Mouse (Mus musculus) mesoderm, embryonic 11.5 days (tissue): ENCODE results near the gene Mrap2.
"Not testable (repeated sequence)": the region's sequence is repeated elsewhere in the genome, so short reads cannot be mapped to it uniquely, and the experiment has no call there.

Source experiments
- DNase-seq: peaks from one replicate; pipeline ENCODE4 v3.0.0-alpha.2; 2012; ENCODE audit warnings: low read depth, low spot score

Gene Mrap2

DNA sequence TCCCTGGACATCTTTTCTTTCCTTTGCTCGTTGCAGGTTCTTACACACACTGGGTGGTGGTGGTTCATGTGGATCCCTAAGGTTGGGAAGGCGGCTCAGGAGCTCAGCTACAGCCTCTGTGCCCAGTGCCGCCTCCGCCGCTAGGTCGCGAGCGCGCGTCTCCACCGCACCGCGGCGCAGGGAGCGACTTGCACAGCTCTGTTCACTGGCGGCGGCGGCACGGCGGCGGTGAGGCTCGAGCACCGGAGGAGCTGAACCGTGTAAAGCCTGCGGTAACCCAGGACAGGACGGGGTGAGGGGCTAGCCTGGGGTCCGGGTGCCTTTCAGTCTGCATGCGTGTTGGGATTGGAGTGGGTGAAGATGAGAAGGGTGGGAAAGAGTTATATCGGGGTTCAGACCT, at the start of gene Mrap2:
Mrap2 (plus strand) TSS at position 201 of the 400 bp plus-strand sequence.
- peak; percentile 63 for DNase-seq

DNA sequence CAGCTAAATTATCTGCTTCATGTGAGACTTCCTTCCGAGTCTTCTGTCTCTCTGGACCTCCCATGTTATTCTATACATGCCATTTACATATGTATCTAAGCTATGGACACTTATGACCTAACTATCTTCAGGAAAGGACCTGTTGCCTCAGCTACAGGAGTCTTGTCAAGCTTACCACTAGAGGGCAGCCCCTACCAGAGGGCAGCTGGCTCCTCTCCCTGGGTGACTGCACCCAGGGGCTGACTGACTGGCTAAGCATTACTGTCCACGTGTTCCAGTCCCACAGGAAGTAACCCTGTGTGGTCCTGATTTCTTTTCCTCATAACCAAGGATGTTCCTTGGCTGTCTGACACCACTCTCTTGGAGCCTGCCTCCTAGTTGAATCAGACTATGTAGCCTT, 46.1 kb upstream of the Mrap2 start:
- no peak for DNase-seq

DNA sequence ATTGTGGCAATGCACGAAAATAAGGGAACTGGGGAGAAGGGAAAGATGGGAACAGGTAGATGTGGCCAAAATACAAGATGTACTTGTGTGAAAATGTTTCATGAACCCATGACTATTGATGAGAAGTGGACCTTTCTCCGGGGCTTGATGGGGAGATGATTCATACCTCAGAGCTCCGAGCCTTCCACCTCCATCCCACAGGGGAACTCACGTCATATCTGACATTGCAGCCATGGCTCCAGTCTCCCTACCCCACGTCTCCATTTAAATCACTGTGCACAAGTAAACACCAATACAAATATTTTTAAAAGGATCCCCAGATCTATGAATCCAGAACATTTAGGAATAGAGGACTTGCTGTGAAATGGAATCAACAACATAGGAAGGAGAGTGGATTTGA, 29.1 kb upstream of the Mrap2 start:
- no peak for DNase-seq

DNA sequence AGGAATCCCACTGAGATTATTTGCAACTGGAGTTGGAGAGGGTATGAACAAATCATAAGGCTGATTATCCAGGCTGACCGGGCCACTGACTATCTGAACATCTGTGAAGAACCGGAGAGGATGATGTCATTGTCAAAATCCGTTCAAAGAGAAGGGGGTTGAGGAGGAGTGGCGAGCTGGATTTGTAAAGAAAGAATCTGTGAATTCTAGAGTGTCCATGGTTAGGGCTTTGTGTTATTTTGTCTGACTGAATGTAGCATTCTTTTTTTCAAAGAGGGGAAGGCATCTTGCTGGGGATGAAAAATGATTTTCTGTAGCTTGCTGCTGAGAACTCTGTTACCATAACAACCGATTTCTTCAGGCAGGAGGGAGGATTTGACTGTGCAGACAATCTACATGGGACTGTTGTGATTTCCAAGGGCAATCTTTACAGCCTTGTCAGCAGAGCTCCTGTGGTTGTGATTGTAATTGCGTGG, 28.6 kb upstream of the Mrap2 start:
- DNase-seq, result peak; percentile 18

DNA sequence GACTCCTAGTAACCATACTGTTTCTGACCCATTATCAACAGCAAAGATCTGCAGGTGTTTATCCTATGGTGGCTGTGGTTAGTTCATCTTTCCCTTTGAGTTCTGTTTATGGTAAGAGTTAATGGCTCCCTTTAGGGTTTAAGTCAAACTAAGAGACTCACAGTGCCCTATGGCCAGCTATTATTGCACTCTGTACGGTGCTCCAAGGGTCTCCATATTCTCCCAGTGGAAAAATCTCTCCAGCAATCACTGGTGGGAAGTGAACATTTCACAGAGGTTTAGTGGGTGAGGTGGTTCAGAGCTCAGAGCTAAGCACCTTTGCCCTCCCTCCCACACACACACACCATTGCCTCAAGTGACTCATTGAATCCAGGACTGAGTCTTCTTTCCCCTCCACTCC, 28.1 kb upstream of the Mrap2 start:
- DNase-seq, result no peak

DNA sequence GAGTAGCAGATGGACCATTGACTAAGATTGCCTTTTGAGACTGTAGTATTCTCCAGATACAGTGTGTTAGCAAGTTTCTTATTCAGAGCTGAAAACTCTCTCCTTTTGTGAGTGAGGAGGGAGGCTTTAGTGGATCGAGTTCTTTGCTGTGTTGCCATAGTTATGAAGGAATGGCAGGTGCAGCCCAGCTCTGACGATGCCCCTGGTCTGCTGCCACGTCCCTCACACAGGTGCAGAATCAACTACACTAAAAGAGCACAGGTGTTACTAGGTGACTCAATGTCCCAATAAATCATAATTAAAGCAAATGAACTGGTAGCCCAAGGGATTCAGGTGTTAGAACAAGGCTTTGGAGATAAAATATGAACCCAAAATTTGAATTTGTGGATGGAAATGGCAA, 25.1 kb upstream of the Mrap2 start:
- DNase-seq, result no peak

DNA sequence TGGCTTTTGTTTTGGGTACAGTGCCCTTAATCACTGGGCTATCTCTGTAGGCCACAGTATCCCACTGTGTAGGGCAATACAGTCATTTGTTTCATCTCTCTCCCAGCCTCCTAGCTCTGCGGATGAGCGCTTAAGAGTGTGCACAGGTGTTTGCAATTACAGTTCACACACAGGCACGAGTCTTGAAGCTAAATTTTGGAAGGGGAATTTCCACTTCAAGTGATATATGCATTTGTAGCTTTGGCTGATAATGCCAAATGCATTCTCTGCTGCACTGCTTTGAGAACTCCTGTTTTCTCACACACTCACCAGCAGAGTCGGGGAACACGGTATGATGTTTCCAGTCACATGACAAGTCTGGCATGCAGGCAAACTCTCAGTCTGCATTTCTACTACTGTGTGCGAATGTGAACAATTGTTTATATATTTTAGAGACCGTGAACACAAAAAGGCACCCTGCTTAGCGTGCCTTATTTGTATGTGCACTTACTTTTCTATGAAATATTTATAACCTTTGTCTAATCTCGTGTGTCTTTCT, 22.1 kb upstream of the Mrap2 start:
- DNase-seq, result no peak

DNA sequence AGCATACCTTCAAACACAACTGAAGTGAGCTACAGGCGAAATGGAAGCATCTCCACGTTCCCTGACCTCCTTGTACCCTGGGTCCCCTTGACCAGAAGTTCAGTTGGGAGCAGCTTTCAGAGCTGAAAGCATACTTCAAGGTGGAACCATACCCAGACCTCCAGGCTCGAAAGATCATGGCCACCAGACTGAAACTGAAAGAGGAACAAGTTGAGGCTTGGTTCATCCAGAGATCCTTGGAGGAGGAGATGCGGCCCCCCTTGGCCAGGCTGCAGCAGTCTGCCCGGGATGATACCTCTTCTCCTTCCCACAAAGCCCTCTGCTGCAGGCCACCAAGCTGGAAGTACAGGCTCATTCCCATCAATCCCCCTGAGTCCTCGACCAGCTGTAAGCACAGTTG, 17.1 kb upstream of the Mrap2 start:
- not testable (repeated sequence) for DNase-seq

DNA sequence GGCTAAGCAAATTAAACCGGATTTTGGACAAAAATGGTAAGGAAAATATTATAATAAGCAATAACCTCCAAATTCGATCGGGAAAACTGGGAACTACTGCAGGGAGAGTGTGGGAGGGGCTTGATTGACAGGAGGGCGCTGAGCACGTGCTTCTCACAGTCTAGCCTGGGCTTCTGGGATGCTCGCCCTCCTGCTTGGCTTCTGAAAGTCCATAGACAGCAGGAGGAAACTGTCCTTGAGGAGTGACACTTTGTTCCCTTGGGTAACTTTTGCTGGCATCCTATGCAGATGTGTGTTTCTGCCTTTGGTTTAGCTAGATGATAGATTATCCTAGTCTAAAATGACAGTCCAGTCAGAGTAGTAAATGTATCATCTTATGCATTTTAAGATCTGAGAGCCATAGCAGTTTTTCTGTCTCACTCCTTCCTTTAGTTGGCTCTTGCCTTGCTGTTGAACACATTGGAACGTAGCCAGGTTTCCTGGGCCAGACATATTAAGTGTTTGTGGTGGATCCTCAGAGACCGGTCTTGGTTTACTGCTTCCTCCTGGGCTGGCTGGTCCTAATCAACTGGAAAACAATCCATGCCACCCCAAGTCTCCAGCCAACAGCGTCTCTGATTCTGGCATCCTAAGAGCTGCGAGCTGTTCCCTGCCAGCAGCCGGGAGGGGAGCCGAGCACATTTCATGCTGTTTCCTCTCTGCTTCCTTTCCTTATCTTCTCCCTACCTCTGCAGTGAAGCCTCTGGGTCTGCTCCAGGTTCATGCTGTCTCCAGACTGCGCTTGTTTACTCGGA, 8.1 kb upstream of the Mrap2 start:
- no peak for DNase-seq

DNA sequence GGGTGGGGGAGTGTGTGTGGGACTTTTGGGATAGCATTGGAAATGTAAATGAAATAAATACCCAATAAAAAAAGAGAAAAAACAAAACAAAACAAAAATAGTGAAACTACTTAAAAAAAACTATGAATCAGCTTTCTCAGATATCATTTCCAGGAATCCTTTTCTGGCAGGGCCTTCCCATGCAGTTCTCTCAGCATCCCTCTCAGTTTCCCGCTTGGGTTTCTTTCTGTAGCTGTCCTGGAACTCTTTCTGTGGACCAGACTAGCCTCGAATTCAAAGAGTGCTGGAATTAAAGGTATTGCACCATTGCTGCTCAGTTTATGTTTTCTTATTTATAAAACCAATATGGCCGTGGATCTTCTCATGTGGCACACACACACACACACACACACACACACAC, 1.0 kb upstream of the Mrap2 start:
- DNase-seq, result no peak

DNA sequence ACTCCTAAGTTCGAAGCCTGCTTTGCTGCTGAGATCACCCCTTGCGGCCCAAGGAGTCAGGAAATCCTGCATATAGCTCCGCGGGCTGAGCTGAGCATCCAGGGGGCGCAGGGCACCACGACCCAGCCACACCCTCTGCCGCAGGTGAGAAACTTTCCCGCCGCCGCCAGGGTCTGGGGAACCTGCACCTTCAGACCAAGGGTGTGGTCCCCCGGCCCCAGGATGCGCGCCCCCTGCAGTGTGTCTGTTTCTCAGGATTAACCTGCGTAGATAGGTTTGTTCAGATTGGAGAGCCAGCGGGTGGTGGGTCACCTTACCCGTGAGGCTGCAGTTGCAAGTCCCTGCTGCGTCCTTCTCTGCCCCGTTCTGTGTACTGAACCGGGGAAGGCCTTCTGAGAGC, 426 bp downstream of the Mrap2 start:
- DNase-seq, result no peak

DNA sequence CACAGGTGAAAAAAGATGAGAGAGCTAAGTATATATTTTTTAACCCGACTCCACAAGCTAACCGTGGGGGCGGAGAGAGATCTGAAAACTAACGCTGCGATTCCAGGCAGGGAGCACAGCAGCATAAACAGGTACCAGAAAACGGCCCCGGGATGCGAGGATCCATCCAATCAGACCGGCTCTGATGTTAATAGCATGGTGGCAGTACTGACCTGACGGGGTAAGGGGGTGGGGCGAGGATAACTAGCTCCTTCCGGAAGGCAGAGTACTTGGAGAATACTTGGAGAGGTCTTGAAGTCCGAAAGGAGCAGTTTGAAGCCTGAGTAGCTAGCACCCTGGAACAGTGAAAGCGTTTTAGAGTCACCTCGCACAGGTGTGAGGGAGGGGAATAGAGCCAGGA, 1.1 kb downstream of the Mrap2 start:
- no peak for DNase-seq

DNA sequence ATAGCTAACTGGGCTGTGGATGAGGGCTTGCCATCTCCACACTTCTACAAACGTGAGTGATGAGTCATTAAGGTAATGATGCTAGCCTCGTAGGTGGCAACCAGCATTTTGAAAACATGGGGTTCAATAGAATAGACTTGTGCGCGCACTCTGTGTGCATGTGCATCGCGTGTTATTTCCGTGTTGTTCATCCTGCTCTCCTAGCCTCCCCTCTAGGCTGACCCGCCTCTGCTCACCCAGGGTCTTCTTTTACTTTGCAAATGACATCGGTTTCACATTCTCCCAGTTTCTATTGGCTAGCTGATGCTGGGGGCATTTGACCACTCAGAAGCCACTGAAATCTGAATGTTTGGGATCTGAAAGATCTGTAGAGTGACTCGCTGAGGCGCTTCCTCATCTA, 1.6 kb downstream of the Mrap2 start:
- no peak for DNase-seq

DNA sequence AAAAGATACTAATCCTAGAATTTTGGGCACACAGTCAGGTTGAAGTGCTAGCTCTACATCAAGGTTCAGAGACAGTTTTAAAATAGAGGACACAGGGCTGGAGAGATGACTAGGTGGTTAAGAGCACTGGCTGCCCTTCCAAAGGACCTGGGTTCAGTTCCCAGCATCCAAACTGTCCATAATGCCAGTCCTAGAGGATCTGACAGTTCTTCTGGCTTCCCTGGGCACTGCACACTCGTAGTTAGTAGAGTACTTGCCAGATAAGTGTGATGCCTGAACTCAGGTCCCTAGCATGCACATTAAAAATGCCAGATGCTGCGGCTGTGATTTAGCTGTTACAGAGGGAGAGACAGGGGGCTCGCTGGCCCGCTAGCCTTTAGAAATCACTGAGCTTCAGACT, 2.3 kb downstream of the Mrap2 start:
- DNase-seq, result no peak

DNA sequence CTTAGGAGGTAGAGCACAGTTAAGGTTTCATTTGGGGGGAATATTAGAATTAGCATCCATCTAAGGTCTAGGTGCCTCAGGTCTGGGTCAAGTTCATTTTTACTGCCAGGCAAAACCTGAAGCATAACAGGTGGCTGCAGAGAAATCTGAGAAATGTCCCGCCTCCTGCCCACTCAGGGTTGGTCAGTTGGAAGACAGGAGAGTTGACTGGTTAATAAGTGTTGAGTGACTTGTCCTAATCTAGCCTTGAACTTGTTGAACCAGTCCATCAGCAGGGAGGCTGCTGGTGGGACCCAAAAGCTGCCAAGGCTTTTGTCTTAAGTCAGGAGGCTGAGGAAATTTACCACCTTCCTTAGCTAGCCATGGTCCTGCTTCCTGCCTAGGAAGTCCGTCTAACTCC, 3.8 kb downstream of the Mrap2 start:
- no peak for DNase-seq

DNA sequence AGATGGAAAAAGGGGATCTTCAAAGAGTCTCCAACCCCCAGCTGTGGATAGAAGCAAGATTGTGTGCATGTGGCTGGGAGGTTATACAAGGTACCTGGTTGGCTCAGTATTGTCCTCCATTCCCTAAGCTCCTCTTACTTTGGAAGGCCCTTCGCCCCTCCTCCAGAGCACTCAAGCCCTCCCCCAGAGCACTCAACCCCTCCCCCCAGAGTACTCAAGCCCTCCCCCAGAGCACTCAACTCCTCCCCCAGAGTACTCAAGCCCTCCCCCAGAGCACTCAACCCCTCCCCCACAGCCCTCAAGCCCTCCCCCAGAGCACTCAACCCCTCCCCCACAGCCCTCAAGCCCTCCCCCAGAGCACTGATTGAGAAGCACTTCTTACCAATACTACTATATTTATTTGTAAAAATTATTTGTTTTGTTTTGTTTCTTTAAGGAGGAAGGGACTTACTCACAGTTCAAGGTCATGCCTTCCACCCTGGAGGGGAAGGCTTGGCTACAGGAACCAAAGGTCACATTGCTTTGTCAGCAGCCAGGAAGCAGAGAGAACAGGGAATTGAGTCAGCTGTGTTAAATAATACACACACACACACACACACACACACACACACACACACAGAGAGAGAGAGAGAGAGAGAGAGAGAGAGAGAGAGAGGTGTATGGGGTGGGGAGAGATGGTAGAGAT, 8.7 kb downstream of the Mrap2 start:
- DNase-seq, result no peak

DNA sequence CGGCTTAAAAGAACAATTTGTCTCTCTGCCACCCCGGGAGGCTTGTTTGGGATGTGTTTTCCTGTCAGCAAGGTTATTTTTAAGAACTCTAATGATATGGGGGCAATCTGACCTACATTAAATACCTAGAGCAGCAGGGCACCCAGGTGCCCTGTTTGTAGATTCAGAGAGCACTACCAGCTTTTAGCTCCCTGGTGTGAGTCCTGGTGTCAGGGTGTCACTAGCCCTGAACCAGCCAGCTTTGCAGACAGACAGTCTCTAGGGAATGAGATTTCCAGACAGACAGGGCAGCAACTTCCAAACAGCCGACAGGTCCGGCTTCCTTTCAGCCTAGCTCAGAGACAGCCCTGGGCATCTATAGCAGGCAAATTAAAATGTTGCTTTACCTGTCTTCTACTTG, 18.5 kb downstream of the Mrap2 start:
- DNase-seq, result no peak

DNA sequence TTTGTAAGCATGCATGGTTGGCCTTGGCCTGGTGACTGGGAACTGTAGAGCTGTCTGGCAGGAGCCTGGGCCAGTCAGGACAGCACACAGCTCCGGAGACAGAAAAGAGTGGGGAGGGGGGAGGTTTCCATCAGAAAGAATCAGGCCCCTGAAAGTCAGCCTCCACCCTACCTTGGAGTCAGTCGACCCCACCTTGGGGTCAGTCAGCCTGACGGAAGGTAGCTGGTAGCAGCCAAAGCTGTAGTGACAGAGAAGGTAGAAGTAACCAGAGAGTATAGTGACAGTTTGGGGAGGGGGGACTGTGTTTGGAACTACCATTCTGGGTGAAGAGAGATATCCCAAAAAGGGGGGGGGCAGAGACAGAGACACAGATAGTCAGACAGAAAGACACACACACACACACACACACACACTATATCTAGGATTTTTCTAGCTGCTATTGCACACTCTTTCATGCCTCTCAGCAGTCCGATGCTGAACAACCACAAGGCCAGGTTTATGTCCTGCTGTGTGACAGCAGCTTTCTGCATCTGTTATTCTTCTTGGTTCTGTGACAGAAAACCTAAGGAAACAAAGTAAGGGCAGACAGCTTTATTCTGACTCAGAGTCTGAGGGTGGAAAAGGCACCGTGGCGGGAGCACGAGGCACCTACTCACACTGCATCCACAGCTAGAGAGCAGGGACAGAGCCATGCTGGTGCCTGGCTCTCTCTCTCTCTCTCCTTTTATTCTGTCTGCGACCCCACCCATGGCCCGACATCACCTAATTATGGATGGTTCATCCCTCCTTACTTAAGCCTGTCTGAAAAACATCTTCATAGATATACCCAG, 23.1 kb downstream of the Mrap2 start:
- no peak for DNase-seq

DNA sequence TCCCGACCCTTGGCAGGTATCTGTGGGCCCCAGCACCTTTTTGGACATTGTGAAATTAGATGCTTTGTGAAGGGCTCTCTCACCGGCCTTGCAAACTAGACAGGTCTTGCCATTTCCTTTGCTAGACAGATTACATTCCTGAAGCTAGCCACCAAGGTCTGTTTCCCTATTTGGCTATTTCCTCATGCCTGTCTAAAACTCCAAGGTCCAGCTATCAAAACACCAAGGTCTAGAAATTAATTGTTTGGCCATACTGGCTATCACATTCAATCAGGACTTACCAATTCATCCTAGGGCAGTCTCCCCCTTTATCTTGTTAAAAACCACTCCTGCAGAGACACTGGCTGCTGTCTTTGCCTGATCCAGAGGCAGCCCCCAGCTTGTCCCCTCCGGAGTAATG, 23.9 kb downstream of the Mrap2 start:
- no peak for DNase-seq

DNA sequence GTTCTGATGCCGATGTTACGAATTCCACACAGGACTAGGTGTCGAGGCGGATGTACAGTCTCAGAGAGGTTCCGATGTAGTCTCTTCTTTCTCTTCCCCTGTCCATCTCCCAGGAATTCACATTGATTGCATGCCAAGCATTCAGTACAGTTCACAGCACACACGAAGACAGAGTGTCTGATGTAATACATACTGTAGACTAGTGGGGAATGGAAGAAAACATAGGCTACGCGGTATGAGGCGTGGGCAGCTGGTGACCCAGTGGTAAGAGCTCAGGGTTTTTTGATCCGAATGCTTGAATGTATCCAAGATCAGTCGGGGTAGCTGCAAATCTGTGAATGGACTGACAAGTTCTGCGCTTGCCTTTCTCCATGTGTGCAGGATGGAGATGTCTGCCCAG, 25.0 kb downstream of the Mrap2 start:
- DNase-seq, result no peak

DNA sequence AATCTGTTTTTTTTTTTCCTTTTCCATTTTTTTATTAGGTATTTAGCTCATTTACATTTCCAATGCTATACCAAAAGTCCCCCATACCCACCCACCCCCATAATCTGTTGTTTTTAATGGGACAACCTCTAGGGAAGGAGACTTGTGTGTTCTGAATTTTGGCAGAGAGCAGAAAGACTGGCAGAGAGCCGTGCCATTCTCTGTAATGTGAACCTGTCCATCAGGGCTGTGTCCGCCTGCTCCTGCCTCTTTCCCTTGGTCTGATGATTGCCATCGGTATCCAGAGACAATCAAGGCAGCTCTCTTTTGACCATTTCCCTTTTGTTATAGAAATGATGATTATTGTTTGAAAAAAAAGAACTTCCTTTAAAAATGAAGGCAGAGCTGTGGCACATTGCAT, 26.8 kb downstream of the Mrap2 start:
- no peak for DNase-seq

DNA sequence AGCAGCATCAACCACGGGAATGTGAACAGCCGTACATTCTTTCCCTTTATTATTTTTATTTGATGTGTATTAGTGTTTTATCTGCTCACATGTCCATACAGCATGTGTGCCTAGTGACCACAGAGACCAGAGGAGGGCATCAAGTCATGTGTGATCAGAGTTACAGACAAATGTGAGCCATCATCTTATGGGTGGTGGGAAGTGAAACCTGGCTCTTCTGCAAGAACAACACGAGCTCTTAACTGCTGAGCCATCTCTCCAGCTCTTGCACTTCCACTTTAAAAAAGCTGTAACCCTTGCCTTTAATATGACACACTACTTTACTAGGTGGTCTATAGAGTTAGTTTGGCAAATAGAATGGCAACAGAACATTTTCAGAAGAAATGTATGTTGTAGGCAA, 27.4 kb downstream of the Mrap2 start:
- no peak for DNase-seq
